ENCODE assay signal across 8 mouse cellular contexts in genomic region chr5:44224251-44224650, GRCm38 (mm10). TPM values are rescaled to one million over a fixed set of nuclear protein-coding genes. Genes with fewer than 3 reads are reported as not detected.
DNase-seq lines count a peak whose midpoint lies in the region; ATAC-seq lines count a peak whose summit lies in the region.

No protein-coding gene starts in this region.

- H3K4me2 ChIP-seq in stomach, embryonic 14.5 days (replicated peaks; ENCODE audit: low read depth, low read length), result peak overlapping the region; percentile 70

- peaks cover 39% of the 10 kb centered on the region for H3K4me1 ChIP-seq in limb, embryonic 10.5 days
- H3K4me1 ChIP-seq in midbrain, embryonic 10.5 days, result peaks cover 48% of the 10 kb centered on the region
- peaks cover 15% of the 10 kb centered on the region; the same call in 1 of the 2 replicates for H3K4me1 ChIP-seq in stomach, embryonic 14.5 days (ENCODE audit: control insufficient read depth, insufficient read depth, low read length)

- H3K4me3 ChIP-seq in limb, embryonic 10.5 days, result 0 out of 2 replicates have a peak overlapping the region, but pooled peaks have one; percentile 94
- H3K4me3 ChIP-seq in midbrain, embryonic 10.5 days, result peak overlapping the region; percentile 92
- no peak overlapping the region for H3K4me3 ChIP-seq in stomach, embryonic 14.5 days (ENCODE audit: low read depth, low read length)

- no peaks in the 10 kb centered on the region for H3K9me3 ChIP-seq in limb, embryonic 10.5 days (replicated peaks)
- H3K9me3 ChIP-seq in midbrain, embryonic 10.5 days (replicated peaks), result no peaks in the 10 kb centered on the region
- no peaks in the 10 kb centered on the region for H3K9me3 ChIP-seq in stomach, embryonic 14.5 days (ENCODE audit: control insufficient read depth, low read depth, low read length)

- H3K36me3 ChIP-seq in limb, embryonic 10.5 days, result peaks cover 9% of the 10 kb centered on the region
- H3K36me3 ChIP-seq in midbrain, embryonic 10.5 days, result peaks cover 4% of the 10 kb centered on the region; the same call in 1 of the 2 replicates
- no peaks in the 10 kb centered on the region for H3K36me3 ChIP-seq in stomach, embryonic 14.5 days (ENCODE audit: control insufficient read depth, insufficient read depth, low read length)

- H3K9ac ChIP-seq in stomach, embryonic 14.5 days (replicated peaks; ENCODE audit: low read depth, low read length), result no peak overlapping the region

- peak overlapping the region; percentile 57; the same call in 1 of the 2 replicates for H3K27ac ChIP-seq in limb, embryonic 10.5 days
- no peak overlapping the region for H3K27ac ChIP-seq in midbrain, embryonic 10.5 days (replicated peaks)
- H3K27ac ChIP-seq in stomach, embryonic 14.5 days (ENCODE audit: low read length), result no peak overlapping the region

- no peaks in the 10 kb centered on the region for H3K27me3 ChIP-seq in limb, embryonic 10.5 days (ENCODE audit: low read depth, poor library complexity, severe bottlenecking)
- H3K27me3 ChIP-seq in midbrain, embryonic 10.5 days (ENCODE audit: low read depth, poor library complexity, severe bottlenecking), result no peaks in the 10 kb centered on the region
- no peaks in the 10 kb centered on the region for H3K27me3 ChIP-seq in stomach, embryonic 14.5 days (ENCODE audit: control insufficient read depth, insufficient read depth, low read length)

- 38% methylated on average over 6 of the region's 6 CpGs for WGBS in limb, embryonic 10.5 days
- WGBS in midbrain, embryonic 10.5 days, result 42% methylated on average over 6 of the region's 6 CpGs
- WGBS in stomach, embryonic 14.5 days, result 23% methylated on average over 6 of the region's 6 CpGs

- no peak for ATAC-seq in stomach, embryonic 14.5 days (ENCODE audit: insufficient number of reproducible peaks, insufficient read depth, low FRiP score, low read depth)

- DNase-seq in B cell, adult 2 months, result peak; percentile 55 to 64
- DNase-seq in R1 (ENCODE audit: low read depth, low spot score), result peak; percentile 45
- DNase-seq in embryo, embryonic 9.5 days (ENCODE audit: extremely low spot score), result peak; percentile 27
- peak; percentile 24 for DNase-seq in heart, postnatal 4 days
- DNase-seq in limb, embryonic 10.5 days (ENCODE audit: low spot score), result no peak
- peak; percentile 36 for DNase-seq in midbrain, embryonic 10.5 days (ENCODE audit: low spot score)
- no peak for DNase-seq in ovary, postnatal 10 days (ENCODE audit: low spot score)

RNA-seq across cellular contexts. Expression of gene Tapt1, which starts 2.2 kb away (rescaled TPM):
- 10 to 100 TPM; 28.7 to 35.1 TPM for total RNA-seq in heart, postnatal 4 days (2021)
- polyA plus RNA-seq in limb, embryonic 10.5 days (2016; fragmentation: Nextera tagmentation; extraction: Ambion mirVana), result 30.5 and 32.4 TPM in 2 replicates
- polyA plus RNA-seq in midbrain, embryonic 10.5 days (2016; fragmentation: Nextera tagmentation; extraction: Ambion mirVana), result 22.9 and 25.0 TPM in 2 replicates
- polyA plus RNA-seq in stomach, embryonic 14.5 days (2014; fragmentation: Nextera tagmentation; extraction: Ambion mirVana), result 34.0 and 38.1 TPM in 2 replicates

Comparison
In these comparisons a context has a peak if more than half of its experiments do, and no peak if none do; other contexts are left out.
1. DNase-seq: peak in B cell, adult 2 months (2 of 2), R1 (single experiment), embryo, embryonic 9.5 days (single experiment), heart, postnatal 4 days (single experiment) and midbrain, embryonic 10.5 days (single experiment); none in limb, embryonic 10.5 days (single experiment) and ovary, postnatal 10 days (single experiment).